Mouse (Mus musculus) CD8-positive naive resting alpha-beta T cell, adult 2 months (primary cell): Measurements from ENCODE around the gene Ndst4.

ENCODE experiments used
- DNase-seq, 2 experiments: peaks; one replicate each; pipeline ENCODE4 v3.0.0; 2022; ENCODE audit warnings: low read depth in 2 of 2, low spot score in 2 of 2

Ndst4 gene

GRCm38 (mm10) chr3:125403601-125404396, at the start of gene Ndst4:
Gene Ndst4, plus strand, starts transcription at chr3:125404076.
- no peak for DNase-seq

- DNase-seq: no peak
Measured at GRCm38 (mm10) chr3:125397443-125397842, 6.4 kb upstream of the Ndst4 start.

DNA sequence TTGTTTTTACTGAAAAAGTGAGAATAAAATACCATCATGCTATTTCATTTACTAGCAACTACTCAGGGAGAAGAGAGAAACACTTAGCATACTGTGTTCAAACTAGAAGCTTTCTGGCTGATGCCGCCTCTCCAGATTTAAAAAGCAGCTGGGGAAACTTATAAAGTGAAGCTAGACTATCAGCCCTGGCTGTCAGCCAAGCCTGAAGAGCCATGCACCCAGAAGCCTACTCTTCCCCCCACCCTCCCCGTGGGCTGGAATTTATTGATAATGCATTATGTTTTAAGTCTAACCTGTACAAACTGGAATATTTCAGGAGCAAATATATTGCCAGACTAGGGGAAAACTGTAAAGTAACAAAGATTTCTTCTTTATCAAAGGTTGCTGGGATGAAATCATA, 2.6 kb downstream of the Ndst4 start:
- DNase-seq: no peak

DNA sequence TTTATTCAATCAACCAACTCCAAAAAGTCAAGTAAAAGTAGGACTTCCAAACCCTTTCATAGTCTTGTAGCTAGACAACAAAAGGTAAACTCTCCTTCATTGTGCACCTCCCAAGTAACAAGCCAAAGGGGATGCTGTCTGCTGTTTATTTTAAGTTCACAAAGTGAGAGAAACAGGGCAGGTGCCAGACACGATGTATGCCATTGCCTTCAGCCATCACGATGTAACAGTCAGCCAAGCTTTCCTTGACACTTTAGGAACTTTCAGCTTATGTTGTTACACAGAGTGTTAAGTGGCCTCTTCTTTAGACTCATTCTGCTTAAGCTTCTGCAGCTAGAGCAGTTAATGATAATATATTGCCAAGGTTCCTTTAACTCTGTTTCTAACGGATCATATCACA, 3.1 kb downstream of the Ndst4 start:
- DNase-seq: no peak

DNA sequence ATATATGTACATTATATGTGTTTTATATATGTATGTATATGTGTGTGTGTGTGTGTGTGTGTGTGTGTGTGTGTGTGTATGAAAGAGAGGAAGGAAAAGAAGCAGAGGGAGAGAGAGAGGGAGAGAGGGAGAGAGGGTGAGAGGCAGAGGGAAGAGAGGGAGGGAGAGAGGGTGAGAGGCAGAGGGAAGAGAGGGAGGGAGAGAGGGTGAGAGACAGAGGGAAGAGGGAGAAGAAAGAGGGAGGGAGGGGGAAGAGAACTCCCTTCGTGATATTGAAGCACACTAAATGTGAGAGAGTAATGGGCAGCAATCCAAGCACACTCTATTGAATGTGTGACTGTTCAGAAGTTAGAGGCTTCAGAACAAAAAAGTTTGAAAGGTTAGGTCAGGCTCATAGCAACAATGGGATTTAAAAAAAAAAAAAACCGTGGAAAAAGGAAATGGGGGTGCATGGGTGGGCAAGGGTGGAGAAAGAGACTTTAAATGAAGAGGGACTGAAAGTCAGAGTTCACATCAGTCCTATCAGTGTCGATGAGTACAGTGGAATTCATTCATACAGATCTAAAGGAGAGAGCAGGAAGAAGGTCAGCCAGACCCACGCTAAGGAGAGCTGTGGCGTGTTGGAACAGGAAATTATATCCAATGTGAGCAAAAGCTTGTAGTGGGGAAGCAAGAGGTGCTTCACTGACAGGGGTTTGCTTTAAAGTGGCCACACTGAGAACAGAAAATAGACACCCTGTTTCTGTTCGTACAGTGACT, 63.2 kb downstream of the Ndst4 start:
- no peak for DNase-seq

DNA sequence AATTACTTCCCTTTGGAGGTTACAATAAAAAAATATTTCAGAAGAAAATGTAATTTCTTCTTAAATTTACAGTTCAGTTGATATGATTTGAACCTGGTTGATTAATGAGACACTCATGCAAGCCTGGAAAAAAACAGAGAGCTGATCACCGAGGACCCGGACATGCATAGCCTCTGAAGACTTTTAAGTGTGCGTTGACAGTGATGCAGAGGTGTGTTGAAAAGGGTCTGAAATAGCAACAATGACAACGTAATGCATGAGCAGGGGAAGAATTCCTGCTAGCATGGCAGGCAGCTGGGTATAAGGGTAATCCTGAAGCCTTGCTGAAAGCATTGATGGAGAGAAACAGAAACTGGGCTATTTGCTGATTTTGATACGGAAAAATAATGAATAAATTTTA, 106.2 kb downstream of the Ndst4 start:
- no peak for DNase-seq

- DNase-seq: no peak
Measured at GRCm38 (mm10) chr3:125533371-125533770, 129.5 kb downstream of the Ndst4 start.

- no peak for DNase-seq
Measured at GRCm38 (mm10) chr3:125570602-125571001, 166.7 kb downstream of the Ndst4 start.

- no peak for DNase-seq
Measured at GRCm38 (mm10) chr3:125632233-125632632, 228.4 kb downstream of the Ndst4 start.

GRCm38 (mm10) chr3:125655009-125655635, 251.2 kb downstream of the Ndst4 start:
- no peak for DNase-seq

- no peak for DNase-seq
Measured at GRCm38 (mm10) chr3:125660114-125660717, 256.3 kb downstream of the Ndst4 start.

DNA sequence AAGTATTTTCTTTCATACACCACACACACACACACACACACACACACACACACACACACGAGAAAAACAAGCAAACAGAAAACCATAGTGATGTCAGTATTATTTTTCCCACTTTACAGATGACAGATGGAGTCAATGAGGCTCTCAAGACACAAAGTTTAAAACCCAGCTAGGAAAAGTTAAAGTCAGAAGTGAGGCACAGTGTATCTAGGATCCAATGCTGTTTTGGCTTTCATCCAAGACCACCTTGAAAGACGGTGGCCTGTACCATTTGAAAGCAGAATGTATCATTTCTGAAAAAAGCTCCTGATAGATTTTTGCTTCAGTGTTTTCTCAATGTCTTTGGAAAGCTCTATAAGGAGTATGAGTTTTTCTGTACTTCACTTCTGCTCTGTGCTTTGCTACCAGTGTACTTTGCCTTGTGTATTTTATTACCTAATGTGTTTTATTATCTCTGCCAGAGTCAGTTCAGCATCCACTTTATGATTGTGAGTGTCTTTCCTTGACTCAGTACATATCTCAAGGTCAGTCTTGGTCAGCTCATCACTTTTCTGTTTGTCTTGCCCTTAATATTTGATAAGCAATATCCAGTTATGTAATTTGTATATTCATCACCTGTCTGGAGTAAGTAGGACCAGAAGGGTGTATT, 257.1 kb downstream of the Ndst4 start:
- no peak for DNase-seq

- DNase-seq: no peak
Measured at GRCm38 (mm10) chr3:125673997-125674794, 270.3 kb downstream of the Ndst4 start.

DNA sequence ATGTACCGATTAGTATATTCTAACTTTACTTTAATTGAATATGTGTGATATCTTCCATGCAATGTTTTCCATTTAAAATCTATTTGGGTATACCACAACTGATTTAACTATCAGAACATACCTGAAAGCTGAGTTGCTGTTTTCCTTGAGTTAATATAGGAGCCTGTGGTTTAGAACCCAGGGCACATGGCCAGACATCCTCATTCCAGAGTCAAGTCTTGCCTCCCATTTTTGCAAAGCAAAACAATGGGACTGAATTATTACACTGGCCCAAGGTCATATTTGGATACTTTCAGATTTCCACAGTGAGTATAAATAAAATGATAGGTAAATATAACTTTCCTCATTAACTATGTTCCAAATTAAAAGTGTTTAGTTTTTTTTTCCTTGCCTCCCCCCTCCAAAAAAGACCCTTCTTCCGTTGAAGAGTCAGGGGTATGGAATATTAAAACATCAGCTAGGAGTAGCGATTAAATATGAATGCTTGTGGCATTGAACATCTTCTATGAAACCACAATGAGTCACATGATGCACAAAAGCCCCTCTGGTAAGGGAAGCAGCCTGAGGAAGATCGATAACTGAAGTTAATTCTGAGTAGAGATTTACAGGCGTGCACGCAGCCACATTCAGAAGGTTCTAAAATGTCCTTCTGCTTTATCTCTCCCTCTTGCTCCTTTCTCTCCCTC, 271.5 kb downstream of the Ndst4 start:
- no peak for DNase-seq

DNA sequence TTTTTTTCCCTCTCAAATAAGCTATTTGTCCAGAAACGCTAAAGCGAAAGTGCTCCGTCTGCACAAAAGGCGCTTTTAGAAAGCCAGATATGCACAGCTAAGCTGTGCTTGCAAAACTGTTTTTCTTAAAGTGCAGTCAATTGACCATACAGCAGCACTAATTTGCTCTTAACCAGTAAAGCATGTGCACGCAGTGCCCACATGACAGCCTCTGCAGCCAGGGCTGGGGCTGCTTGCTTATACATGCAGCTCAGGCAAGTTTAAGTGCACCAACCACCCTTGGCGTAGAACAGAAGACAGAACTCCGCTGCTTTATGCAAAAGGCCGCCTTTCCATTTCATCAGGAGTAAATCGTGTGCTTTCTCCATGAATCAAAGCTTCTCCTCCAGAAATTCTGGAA, 275.0 kb downstream of the Ndst4 start:
- DNase-seq: no peak

DNA sequence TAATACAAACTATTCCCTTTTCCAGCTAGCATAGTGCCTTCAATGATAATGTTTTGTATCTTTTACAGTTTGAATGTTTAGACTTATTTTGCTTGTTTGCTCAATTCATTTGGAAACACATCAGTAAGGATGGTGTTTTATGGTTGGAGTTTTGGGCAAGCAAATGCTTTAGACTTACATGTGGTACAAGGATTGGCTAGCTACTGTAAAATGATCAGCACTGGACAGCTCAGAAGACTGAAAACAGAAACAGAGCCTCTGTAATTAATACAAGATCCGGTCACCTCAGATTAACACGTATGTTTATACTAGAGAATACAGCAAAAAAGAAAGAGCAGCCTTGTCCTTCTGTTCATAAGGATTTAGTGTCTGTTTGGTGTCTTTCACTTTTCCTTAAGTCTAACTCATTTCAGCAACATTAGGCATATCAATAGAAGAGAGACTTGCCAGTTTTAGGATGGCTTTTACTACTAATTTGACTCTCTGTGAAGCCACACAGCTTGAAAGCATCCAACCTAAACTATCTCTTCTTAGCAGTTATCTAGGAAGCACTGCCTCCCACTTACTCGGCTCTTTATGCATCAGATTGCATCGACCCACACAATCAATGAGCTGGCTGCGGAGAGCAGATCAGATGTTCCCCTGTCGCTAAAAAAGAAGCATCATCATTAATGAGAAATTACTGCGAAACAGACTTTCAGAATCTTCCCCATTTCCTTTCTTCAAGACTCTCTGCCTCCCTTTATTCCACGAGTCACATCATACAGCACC, 279.8 kb downstream of the Ndst4 start:
- DNase-seq: no peak

- DNase-seq: no peak
Measured at GRCm38 (mm10) chr3:125684583-125684982, 280.7 kb downstream of the Ndst4 start.

- no peak for DNase-seq
Measured at GRCm38 (mm10) chr3:125687601-125688000, 283.7 kb downstream of the Ndst4 start.

DNA sequence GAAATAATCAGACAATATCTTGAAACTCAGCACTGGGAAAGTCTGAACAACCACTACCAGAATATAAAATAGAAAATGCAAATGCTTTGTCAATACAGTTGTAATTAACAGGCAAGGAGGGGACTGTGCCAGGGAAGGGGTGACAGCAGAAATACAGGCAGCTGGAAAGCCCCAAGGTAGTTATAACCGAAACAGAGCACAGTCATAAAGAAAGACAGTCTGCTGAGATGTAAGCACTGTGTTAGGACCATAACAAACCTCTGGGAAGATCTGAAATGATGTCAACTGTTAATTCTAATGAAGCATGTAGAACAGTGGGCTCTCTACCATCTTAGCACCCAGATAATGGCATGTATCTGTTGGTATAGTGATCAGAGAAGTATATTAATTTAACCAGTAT, 287.1 kb downstream of the Ndst4 start:
- no peak for DNase-seq
